Mouse (Mus musculus) lung, postnatal 14 days (tissue): ENCODE results near the gene Rnf222.
A peak's percentile ranks its signal among the peaks of the same experiment; 100 is the strongest.
"Not testable (repeated sequence)": the region's sequence is repeated elsewhere in the genome, so short reads cannot be mapped to it uniquely, and the experiment has no call there.

Source experiments
- DNase-seq: peaks from one replicate; pipeline ENCODE4 v3.0.0; 2021

The Rnf222 gene

DNA sequence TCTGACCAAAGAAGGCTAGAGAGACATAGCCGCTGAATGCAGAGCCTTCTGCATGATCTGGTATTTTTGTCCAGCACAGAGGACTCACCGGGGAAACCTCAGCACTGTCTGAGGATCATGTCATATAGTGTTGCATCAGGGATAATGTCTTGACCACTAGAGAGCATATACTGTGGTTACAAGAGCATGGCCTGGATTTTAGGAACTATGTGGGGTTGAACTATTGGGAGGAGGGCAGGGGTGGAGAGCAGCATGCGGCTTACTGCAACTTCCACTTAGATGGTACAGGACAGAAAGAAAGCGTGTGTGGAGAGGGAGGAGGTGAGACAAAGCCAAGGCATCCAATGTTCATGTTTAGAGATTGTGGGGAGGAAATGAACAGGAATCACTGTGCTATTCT, 26.2 kb downstream of the Rnf222 start:
- no peak for DNase-seq

DNA sequence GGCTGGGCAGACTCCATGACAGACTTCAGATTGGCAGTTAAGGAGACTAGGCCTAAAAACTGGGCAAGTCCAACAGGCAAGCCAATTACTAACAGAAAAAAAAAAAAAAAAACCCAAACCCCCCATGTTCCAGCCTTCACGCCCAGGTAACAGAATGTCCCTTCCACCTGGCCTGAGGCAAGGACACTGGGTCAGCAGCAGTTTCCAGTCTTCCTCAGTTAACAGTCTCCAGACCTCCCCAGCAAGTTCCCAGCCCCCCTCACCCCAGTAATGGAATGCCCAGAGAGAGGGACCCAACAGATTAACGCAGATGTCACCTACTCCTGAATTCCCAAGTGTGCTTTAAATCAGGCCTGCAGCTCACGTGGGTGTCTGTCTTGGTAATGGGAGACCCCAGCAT, 34.8 kb downstream of the Rnf222 start:
- no peak for DNase-seq

DNA sequence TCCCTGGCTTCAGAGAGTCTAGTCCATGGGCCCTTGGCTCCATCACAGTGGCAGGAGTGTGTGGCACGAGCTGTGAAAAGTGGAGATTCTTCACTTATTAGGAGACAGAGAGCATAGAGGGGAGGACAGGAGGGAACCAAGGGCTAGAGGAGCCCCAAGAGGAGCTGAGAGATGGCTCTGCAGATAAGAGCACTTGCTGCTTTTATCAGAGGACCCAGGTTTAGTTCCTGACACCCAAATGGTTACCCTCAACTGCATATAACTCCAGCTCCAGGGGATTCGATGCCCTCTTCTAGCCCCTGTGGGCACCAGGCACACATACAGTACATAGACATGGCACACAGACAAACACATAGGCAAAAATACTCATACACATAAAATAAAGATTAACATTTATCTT, 36.4 kb downstream of the Rnf222 start:
- no peak for DNase-seq

DNA sequence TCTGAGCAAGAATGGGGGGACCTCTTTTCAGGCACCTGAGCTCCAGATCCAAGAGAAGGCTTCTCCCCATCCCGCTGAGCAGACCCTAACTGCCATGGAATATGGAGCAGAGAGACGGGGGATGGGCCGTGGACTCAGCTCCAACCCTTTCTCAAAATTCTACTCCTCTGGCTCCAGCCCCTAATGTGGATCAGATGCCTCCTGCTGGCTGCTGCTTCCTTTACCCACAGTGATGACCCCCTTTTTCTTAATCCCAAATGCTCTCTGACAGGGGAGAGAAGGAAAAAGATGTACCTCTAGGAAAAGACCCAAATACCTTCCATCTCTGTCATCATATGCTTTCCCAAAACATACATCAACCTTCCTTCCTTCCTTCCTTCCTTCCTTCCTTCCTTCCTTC, 38.6 kb downstream of the Rnf222 start, which contains the start of gene Odf4:
Gene Odf4, minus strand, starts transcription at position 101 of the 400 bp plus-strand sequence.
- no peak for DNase-seq

DNA sequence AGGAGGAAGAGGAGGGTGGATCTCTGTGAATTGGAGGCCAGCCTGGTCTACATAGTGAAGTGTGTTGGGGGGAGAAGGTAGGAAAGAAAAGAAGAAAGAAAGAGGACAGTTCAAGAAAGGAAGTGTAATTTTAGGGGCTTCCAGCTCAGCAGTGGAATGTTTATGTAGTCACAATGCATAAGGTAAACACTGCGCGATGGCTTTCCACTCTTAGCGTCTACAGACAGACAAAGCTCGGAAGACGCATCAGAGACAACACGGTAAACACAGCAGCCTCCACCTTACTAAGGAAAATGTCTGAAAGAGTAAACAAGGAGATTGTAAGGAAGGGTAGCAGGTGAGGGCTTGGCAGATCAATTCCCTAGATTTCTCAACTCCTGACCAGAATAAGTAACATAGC, 41.6 kb downstream of the Rnf222 start:
- DNase-seq: no peak

DNA sequence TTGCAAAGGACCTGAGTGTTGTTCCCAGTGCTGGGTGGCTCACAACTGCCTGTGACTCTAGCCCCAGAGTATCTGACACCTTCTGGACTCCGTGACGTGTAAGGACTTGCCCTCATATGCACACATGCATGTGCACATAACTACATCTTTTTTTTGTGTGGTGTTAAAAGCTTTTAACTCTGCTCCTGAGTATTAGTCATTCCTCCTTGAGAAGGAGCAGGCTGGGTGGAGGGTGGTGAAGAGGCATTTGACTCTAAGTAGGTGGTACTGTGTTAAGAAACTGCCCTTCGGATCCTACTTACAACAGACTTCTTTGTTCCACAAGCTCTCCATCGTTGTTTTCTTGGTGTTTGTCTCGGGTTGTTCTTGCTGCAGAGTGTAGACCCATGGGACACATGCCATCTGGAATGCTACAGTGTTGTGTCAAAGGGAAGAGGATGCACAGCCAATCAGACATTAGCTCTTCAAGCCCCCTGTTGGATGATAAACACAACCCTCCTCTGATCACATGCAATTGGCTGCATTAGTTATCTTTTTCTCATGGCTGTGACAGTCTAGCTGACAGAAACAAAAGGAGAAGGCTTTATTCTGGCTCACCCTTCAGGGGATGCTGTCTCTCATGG, 45.6 kb downstream of the Rnf222 start:
- no peak for DNase-seq

DNA sequence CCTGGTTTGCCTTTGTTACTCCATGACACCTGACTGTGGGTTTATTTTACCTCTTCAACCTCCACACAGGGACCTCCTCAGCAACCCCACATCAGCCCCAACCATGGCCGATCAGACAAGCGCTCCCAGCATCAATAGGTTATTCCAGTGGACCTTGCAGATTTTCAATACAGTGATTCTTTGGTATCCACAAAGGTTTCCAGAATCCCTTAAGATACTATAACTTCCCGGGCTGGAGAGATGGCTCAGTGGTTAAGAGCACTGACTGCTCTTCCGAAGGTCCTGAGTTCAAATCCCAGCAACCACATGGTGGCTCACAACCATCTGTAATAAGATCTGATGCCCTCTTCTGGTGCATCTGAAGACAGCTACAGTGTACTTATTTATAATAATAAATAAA, 48.6 kb downstream of the Rnf222 start:
- not testable (repeated sequence) for DNase-seq

DNA sequence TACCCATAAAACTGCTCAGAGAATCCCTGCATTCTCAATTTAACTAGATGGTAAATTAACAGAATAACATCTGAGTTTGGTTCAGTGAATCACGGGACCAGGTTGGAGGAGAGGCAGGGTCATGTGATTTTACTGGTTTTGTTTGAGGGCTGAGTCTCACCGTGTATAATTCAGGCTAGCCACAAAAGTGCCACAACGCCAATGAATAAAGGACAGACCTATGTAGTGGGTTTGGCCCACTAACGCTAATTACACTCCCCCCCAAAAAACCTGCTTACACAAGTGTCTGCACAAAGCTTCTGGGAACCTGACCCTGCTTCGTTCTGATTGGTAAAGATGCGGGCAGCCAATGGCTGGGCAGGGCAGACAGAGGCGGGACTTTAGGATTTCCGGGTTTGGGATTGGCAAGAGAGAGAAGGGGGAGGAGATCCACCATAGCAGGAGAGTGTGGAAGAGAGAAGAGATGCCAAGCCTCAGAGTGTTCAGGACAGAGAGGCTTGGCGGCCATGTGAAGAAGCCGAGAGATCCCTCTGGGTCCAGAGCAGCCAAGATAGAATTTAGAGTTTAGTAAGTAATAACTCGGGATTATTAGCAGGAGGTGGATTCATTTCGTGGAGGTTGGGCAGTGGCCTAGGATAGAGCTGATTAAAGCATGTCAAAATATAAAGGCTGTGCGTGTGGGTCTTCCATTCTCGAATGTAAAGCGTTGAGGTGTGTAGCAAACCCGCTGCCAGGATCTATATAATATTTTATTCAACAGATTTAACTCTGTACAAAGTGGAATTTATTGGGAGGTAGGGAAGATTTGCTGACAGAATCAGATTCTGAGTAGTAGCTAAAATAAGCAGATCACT, 51.3 kb downstream of the Rnf222 start:
- DNase-seq: peak; percentile 84

DNA sequence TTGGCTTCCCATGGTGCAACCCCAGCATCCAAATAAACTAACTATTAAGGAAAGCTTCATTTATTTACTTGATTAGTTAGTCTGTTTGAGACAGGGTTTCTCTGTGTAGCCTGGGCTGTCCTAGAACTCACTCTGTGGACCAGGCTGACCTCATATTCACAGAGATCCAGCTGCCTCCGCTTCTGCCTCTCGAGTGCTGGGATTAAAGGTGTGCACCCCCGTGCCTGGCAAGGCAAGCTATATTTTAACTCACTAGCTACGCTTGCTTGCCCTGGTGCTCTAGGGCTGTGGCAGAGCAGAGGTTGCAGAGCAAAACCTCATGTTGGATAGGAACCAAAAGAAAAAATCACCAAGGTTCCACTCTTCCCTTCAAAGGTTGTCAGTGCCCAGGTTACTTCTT, 52.2 kb downstream of the Rnf222 start:
- no peak for DNase-seq

DNA sequence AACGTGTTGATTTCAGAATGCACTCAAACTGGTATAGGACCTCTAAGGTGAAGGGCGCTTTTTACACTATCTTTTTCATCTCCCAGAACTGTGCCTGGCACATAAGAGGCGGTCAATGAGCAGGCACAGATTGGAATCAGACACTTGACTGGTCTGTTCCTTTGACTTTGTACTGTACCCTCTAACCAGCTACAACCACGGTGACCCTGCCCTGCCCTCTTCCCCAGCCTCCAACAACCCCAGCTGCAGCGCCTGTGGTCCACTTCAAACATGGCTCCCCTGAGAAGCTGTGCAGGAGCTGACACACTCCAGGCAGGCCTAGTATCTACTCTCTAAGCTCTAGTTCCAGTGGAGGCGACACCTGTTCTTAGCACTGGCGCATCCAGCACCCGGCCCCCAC, 54.4 kb downstream of the Rnf222 start:
- no peak for DNase-seq

DNA sequence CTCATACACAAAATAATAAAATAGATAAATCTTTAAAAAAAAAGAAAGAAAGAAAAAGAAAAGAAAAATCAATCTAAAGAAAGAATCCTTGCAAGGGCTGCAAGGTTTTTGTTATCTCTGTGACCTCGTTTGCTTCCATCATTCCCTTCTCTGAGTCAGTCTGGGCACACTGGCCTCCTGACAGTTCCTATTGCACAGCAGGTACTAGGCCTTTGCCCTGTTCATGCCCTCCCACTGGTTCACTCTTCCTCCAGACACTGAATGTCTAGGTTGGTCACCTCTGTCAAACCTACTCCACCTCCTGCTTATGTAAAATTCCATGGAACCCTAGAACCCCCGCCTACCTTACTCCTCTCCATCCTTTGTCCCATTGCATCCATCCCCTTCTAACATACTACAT, 56.9 kb downstream of the Rnf222 start:
- DNase-seq: no peak
